Mouse (Mus musculus) stomach, postnatal 0 days (tissue): ENCODE results near the gene Daam1. TPM values are rescaled to one million over a fixed set of nuclear protein-coding genes. Genes with fewer than 3 reads are reported as not detected.

Source experiments
- ATAC-seq: fragments of 200-750 bp; cut with Nextera tagmentation; 2 replicates; pipeline ENCODE4 v1.8.0; 2017; ENCODE audit not compliant: low FRiP score, low TSS enrichment
- DNase-seq: peaks from one replicate; pipeline ENCODE4 v3.0.0-alpha.2; 2016; ENCODE audit warnings: low spot score
- H3K27ac ChIP-seq: fragments of 300-500 bp; sonication (generic); replicated peaks from 2 replicates; pipeline ENCODE4 v1.5.1; 2014; ENCODE audit warnings: mild to moderate bottlenecking, control low read depth
- H3K27me3 ChIP-seq: fragments of 300-500 bp; sonication (generic); 2 replicates; pipeline ENCODE4 v1.6.1; 2014; ENCODE audit warnings: low read length; ENCODE audit not compliant: control insufficient read depth, insufficient read depth
- H3K36me3 ChIP-seq: fragments of 300-500 bp; sonication (generic); 2 replicates; pipeline ENCODE4 v1.6.1; 2014; ENCODE audit warnings: low read length, mixed read lengths; ENCODE audit not compliant: control insufficient read depth, insufficient read depth
- H3K4me1 ChIP-seq: fragments of 300-500 bp; sonication (generic); replicated peaks from 2 replicates; pipeline ENCODE4 v1.6.1; 2014; ENCODE audit warnings: antibody characterized with exemption; ENCODE audit not compliant: control insufficient read depth, insufficient read depth
- H3K4me2 ChIP-seq: fragments of 300-500 bp; sonication (generic); replicated peaks from 2 replicates; pipeline ENCODE4 v1.6.1; 2014; ENCODE audit warnings: low read depth, mild to moderate bottlenecking, control low read depth, moderate library complexity
- H3K4me3 ChIP-seq: fragments of 300-500 bp; sonication (generic); 2 replicates; pipeline ENCODE4 v1.5.1; 2014; ENCODE audit warnings: low read depth, low read length, control low read depth
- H3K9ac ChIP-seq: fragments of 300-500 bp; sonication (generic); 2 replicates; pipeline ENCODE4 v1.6.1; 2014; ENCODE audit warnings: mild to moderate bottlenecking, low read length, control low read depth, mixed read lengths
- H3K9me3 ChIP-seq: fragments of 300-500 bp; sonication (generic); 2 replicates; pipeline ENCODE4 v1.6.1; 2016; ENCODE audit warnings: low read length; ENCODE audit not compliant: control insufficient read depth
- CTCF ChIP-seq: IDR thresholded peaks from 2 replicates; pipeline ENCODE4 v1.5.1; 2016; ENCODE audit warnings: antibody characterized with exemption, low read depth, mild to moderate bottlenecking, moderate library complexity
- EP300 ChIP-seq: optimal IDR thresholded peaks from 2 replicates; pipeline ENCODE3; 2016; ENCODE audit warnings: antibody characterized with exemption
- WGBS: fragments of 180-500 bp; shearing (Covaris S2); extraction: QIAGEN DNeasy Blood & Tissue Kit; methylation state at CpG from one replicate; pipeline ENCODE4 v1.1.7; 2014; 5-methylcytosine and 5-hydroxymethylcytosine counted together
- polyA plus RNA-seq: library from polyadenylated mRNA; unstranded; fragments of >200 nt; fragmentation: Nextera tagmentation; extraction: Ambion mirVana; gene quantifications from 2 replicates; pipeline ENCODE4 v1.2.1, GENCODE M21; 2015

Gene Daam1
- polyA plus RNA-seq, 1 experiment from 2014 or later, result 6.9 TPM

DNA sequence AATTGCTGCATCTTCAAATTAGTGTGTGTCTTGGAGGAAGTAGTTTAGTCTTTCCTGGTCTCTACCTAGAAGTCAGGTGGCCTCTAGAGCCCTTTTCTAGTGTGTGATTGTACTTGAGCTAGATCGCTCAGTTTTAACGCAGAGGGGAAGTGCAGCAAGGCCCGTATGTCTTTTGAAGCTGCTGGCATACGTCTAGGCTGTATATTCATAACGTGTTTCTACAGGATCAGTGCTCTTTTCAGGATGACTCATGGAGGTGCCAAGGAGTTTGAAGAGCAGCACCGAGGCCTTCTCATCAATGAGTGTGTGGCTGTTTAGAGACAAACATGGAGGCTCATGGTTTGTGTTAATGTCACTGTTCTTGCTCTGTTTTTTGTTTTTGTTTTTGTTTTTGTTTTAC is 39.8 kb downstream of the Daam1 start:
- Histone ChIP-seq H3K36me3 (no peaks in the 10 kb centered on the region), H3K27ac (no peak overlapping the region), H3K4me1 (no peaks in the 10 kb centered on the region; the same call in 1 of the 2 replicates), H3K9me3 (no peaks in the 10 kb centered on the region), H3K4me3 (no peak overlapping the region), H3K9ac (no peak overlapping the region), H3K27me3 (no peaks in the 10 kb centered on the region), H3K4me2 (no peak overlapping the region)
- no peak for DNase-seq
- 57% methylated on average over 6 of the region's 6 CpGs for WGBS
- TF ChIP-seq CTCF, result no peak
- no peak for TF ChIP-seq EP300
- 0 out of 2 replicates have a peak, but pooled peaks have one; percentile 14 for ATAC-seq

DNA sequence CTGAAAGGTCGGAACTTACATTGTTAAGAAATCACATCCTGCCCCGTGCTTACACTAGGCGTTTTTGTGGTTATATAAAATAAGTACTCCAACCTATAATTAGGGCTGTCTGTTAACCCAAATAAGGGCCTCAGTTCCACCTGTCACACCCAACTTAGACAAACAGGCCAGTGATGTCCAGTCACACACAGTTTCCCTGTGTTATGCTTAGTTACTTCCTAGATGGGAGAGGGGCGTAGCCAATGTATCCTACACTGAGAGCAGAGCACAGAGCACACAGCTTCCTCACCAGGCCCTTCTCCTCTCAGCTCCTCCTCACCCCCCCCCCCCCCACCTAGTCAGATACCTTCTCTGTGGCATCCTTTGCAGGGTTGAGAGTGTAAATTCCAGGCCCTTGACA is 41.5 kb downstream of the Daam1 start:
- no peak for DNase-seq
- WGBS, result 65% methylated on average over 4 of the region's 4 CpGs
- no peak overlapping the region; the same call in 1 of the 2 replicates for H3K27ac ChIP-seq
- no peaks in the 10 kb centered on the region for H3K36me3 ChIP-seq
- TF ChIP-seq CTCF (no peak), EP300 (no peak)
- no peaks in the 10 kb centered on the region for H3K27me3 ChIP-seq
- no peak overlapping the region for H3K9ac ChIP-seq
- no peaks in the 10 kb centered on the region for H3K9me3 ChIP-seq
- H3K4me3 ChIP-seq, result no peak overlapping the region
- H3K4me1 ChIP-seq, result peaks cover 3% of the 10 kb centered on the region; the same call in 1 of the 2 replicates
- ATAC-seq, result peak; percentile 77
- H3K4me2 ChIP-seq, result no peak overlapping the region

DNA sequence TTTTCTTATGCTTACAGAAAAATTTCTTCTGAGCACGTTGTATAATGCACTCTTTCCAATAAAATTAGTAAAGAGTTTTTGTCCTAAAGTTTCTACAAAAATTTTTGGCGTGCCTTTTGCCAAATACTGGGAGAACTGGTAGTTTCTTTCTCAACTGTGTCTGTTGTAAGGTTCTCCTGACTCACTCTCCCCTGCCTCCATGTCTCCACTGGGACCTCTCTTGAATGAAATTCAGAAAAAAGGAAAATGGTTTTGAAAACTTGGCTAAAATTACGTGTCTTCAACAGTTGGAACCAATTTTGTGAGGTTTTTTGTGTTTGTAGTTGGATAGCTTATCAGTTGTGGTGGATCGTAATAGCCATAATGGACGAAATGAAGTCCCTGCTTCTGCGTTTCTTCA is 43.7 kb downstream of the Daam1 start:
- no peak overlapping the region for H3K27ac ChIP-seq
- TF ChIP-seq EP300 (no peak), CTCF (no peak)
- H3K9ac ChIP-seq, result no peak overlapping the region
- DNase-seq, result no peak
- no peaks in the 10 kb centered on the region for H3K36me3 ChIP-seq
- H3K4me2 ChIP-seq, result no peak overlapping the region
- peaks cover 3% of the 10 kb centered on the region; the same call in 1 of the 2 replicates for H3K4me1 ChIP-seq
- WGBS, result 90% methylated on average over 6 of the region's 6 CpGs
- H3K27me3 ChIP-seq, result no peaks in the 10 kb centered on the region
- H3K9me3 ChIP-seq, result no peaks in the 10 kb centered on the region
- no peak overlapping the region for H3K4me3 ChIP-seq
- no peak for ATAC-seq

DNA sequence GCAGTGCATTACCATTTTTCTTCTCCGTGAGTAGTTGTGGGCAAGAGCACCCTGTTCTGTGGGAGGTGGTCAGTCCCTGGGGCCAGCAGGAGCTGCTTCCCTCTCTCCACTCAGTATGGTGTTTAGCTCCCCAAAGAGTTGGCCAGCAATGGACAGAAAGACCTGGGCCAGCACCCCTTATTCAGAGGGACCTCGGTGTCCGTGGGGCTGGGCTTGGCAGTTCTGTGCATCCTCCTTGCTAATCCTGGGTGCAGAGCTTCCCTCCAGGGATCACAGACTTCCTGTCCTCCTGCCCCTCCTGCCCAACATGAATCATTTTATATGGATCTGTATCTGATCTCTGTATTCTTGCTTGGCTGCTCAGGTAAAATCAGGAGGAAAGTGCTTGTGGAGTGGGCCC is 44.1 kb downstream of the Daam1 start:
- H3K9me3 ChIP-seq, result no peaks in the 10 kb centered on the region
- TF ChIP-seq CTCF (no peak), EP300 (no peak)
- H3K27ac ChIP-seq, result no peak overlapping the region
- H3K36me3 ChIP-seq, result no peaks in the 10 kb centered on the region
- peaks cover 3% of the 10 kb centered on the region; the same call in 1 of the 2 replicates for H3K4me1 ChIP-seq
- no peak for ATAC-seq
- 81% methylated on average over 3 of the region's 3 CpGs for WGBS
- no peak overlapping the region for H3K9ac ChIP-seq
- DNase-seq, result no peak
- H3K4me2 ChIP-seq, result no peak overlapping the region
- no peak overlapping the region for H3K4me3 ChIP-seq
- H3K27me3 ChIP-seq, result no peaks in the 10 kb centered on the region

DNA sequence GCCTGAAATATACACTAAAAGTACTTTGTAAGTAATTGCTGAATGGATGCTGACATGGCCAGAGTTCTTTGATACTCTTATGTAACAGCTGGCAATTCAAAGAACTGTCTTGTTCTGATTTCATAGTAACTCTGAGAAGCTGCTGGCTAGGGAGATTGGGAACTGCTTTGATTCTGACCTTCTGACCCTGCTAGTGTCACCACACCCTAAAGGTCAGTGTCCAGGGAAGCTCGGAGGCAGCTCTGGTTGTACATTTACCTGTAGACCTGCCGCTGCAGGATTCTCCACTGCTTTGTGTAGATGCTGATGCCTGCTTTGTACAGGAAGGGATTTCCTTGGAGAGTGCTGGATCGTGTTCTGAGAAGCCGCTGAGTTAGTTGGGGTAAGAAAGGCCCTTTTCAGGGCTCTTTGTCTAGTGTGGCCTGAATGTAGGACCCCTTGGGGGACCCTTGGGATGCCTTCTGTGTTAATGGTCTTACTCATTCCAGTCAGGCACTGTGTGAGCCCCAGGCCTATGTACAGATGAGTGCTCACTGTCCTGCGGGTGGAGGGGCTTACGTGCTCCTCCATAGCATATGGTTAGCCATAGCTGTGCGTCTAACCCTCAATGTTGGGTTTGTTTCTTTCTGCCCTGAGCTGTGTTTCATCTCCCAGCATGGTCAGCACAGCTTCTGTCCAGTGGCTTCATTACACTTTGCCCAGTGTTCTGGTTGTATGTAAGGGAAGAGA is 45.0 kb downstream of the Daam1 start:
- H3K4me3 ChIP-seq, result no peak overlapping the region
- TF ChIP-seq EP300, result no peak
- DNase-seq (no peak), ATAC-seq (no peak)
- no peaks in the 10 kb centered on the region for H3K27me3 ChIP-seq
- peaks cover 6% of the 10 kb centered on the region; the same call in 1 of the 2 replicates for H3K4me1 ChIP-seq
- H3K9me3 ChIP-seq, result no peaks in the 10 kb centered on the region
- no peak overlapping the region for H3K9ac ChIP-seq
- H3K36me3 ChIP-seq, result no peaks in the 10 kb centered on the region
- H3K4me2 ChIP-seq, result no peak overlapping the region
- 74% methylated on average over 7 of the region's 7 CpGs for WGBS
- H3K27ac ChIP-seq, result no peak overlapping the region

DNA sequence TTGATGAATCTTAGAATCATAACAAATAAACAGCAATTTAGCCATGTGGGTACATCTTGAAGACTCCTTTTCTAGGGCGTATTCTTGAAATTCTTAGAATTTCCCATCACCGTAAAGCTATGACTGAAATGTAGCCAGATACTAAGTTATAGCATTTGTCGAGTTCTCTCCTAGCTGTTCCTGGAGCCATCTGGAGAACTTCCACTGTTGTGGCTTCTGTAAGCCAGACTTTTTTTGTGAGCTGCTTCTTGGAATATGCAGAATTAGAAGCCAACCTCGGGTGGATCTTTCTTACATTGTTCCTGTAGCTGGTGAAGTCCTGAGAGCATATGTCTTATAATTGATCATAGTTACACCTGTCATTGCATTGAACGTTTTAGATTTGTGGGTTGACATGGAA is 50.1 kb downstream of the Daam1 start:
- DNase-seq (no peak), ATAC-seq (no peak)
- Histone ChIP-seq H3K4me1 (peaks cover 9% of the 10 kb centered on the region), H3K9me3 (no peaks in the 10 kb centered on the region), H3K36me3 (no peaks in the 10 kb centered on the region), H3K9ac (no peak overlapping the region), H3K4me2 (no peak overlapping the region), H3K4me3 (no peak overlapping the region), H3K27ac (no peak overlapping the region), H3K27me3 (no peaks in the 10 kb centered on the region)
- TF ChIP-seq EP300 (no peak), CTCF (no peak)
- 67% methylated on average over 5 of the region's 5 CpGs for WGBS
